Mouse (Mus musculus) layer of hippocampus, adult 2 months (tissue): ENCODE results near the gene Arid5b. TPM values are rescaled to one million over a fixed set of nuclear protein-coding genes. Genes with fewer than 3 reads are reported as not detected.

Experiments used
- DNase-seq, 2 experiments: peaks; one replicate each; pipeline ENCODE4 v3.0.0; 2022; ENCODE audit warnings: low spot score in 2 of 2
- H3K27ac ChIP-seq: fragments of 200-600 bp; 2 replicates; pipeline ENCODE4 v1.8.1; 2022
- H3K4me3 ChIP-seq: fragments of 200-600 bp; 2 replicates; pipeline ENCODE4 v1.8.1; 2022; ENCODE audit warnings: mild to moderate bottlenecking
- CTCF ChIP-seq: fragments of 200-600 bp; conservative IDR thresholded peaks from 2 replicates; pipeline ENCODE4 v1.8.1; 2022; ENCODE audit warnings: antibody characterized with exemption, mild to moderate bottlenecking, moderate library complexity
- long read RNA-seq, 2 experiments: library from polyadenylated mRNA; stranded (forward); transcript quantifications; one replicate each; pipeline ENCODE4 v2.0.0; 2021; ENCODE audit warnings: borderline mapping rate in 2 of 2
- total RNA-seq, 2 experiments: library from RNA; stranded (reverse); gene quantifications; 2 replicates each; pipeline ENCODE4 v1.2.3; 2021

The Arid5b gene
- 10 to 100 TPM; 25.5 to 27.2 TPM for total RNA-seq
- long read RNA-seq, experiment 1, partial matches to known transcripts: 0 of 6 reads
- long read RNA-seq, experiment 1, other reads (novel, unspliced or antisense): 5 of 6 reads
- long read RNA-seq, experiment 2, partial matches to known transcripts: 0 of 13 reads
- long read RNA-seq, experiment 2, other reads (novel, unspliced or antisense): 13 of 13 reads

- peak; percentile 45 to 56 for DNase-seq
- Histone ChIP-seq H3K4me3 (peak within 1 kb of the TSS; percentile 60), H3K27ac (peak within 1 kb of the TSS; percentile 97)
- no peak for TF ChIP-seq CTCF
Observed at GRCm38 (mm10) chr10:68278632-68279361, at the start of gene Arid5b. TSS of gene Arid5b (minus strand) at chr10:68278740.

- DNase-seq: no peak
Observed at GRCm38 (mm10) chr10:68325378-68325777, 46.8 kb upstream of the Arid5b start.

GRCm38 (mm10) chr10:68324061-68324460, 45.5 kb upstream of the Arid5b start:
- no peak for TF ChIP-seq CTCF
- peak overlapping the region; percentile 58; the same call in 1 of the 2 replicates for H3K27ac ChIP-seq
- peak in 1 of 2 experiments; percentile 29 for DNase-seq
- peak overlapping the region; percentile 35 for H3K4me3 ChIP-seq

More at GRCm38 (mm10) chr10:68325378-68325777, 46.8 kb upstream of the Arid5b start:
- TF ChIP-seq CTCF: no peak
- no peak overlapping the region for H3K4me3 ChIP-seq
- H3K27ac ChIP-seq: no peak overlapping the region

GRCm38 (mm10) chr10:68323167-68323566, 44.6 kb upstream of the Arid5b start:
- no peak for DNase-seq
- no peak overlapping the region for H3K4me3 ChIP-seq
- no peak overlapping the region for H3K27ac ChIP-seq
- no peak for TF ChIP-seq CTCF

- no peak for DNase-seq
- H3K4me3 ChIP-seq: no peak overlapping the region
- no peak for TF ChIP-seq CTCF
- no peak overlapping the region for H3K27ac ChIP-seq
Observed at GRCm38 (mm10) chr10:68320986-68321385, 42.4 kb upstream of the Arid5b start.

GRCm38 (mm10) chr10:68320496-68320895, 42.0 kb upstream of the Arid5b start:
- no peak overlapping the region for H3K27ac ChIP-seq
- DNase-seq: no peak
- no peak overlapping the region for H3K4me3 ChIP-seq
- no peak for TF ChIP-seq CTCF

- no peak for TF ChIP-seq CTCF
- no peak for DNase-seq
- Histone ChIP-seq H3K27ac (no peak overlapping the region), H3K4me3 (no peak overlapping the region)
Observed at GRCm38 (mm10) chr10:68319438-68319837, 40.9 kb upstream of the Arid5b start.

- peak overlapping the region; percentile 3; the same call in 1 of the 2 replicates for H3K27ac ChIP-seq
- no peak for DNase-seq
- no peak for TF ChIP-seq CTCF
- no peak overlapping the region for H3K4me3 ChIP-seq
Observed at GRCm38 (mm10) chr10:68318438-68318979, 40.0 kb upstream of the Arid5b start.

- no peak for TF ChIP-seq CTCF
Observed at GRCm38 (mm10) chr10:68312734-68313133, 34.2 kb upstream of the Arid5b start.

GRCm38 (mm10) chr10:68301013-68301412, 22.5 kb upstream of the Arid5b start:
- no peak for TF ChIP-seq CTCF
- Histone ChIP-seq H3K4me3 (no peak overlapping the region), H3K27ac (no peak overlapping the region)
- no peak for DNase-seq

More at GRCm38 (mm10) chr10:68312734-68313133, 34.2 kb upstream of the Arid5b start:
- DNase-seq: no peak
- Histone ChIP-seq H3K4me3 (no peak overlapping the region), H3K27ac (no peak overlapping the region)

GRCm38 (mm10) chr10:68289465-68289864, 10.9 kb upstream of the Arid5b start:
- no peak for TF ChIP-seq CTCF
- no peak for DNase-seq
- 0 out of 2 replicates have a peak overlapping the region, but pooled peaks have one; percentile 10 for H3K27ac ChIP-seq
- no peak overlapping the region for H3K4me3 ChIP-seq

GRCm38 (mm10) chr10:68282466-68283391, 4.2 kb upstream of the Arid5b start:
- Histone ChIP-seq H3K27ac (peak overlapping the region; percentile 82), H3K4me3 (peak overlapping the region; percentile 47)
- peak; percentile 55 to 65 for DNase-seq
- peak; percentile 83 for TF ChIP-seq CTCF
